Mouse (Mus musculus): ENCODE measurements around the gene Elmo3. TPM values are rescaled to one million over a fixed set of nuclear protein-coding genes. Genes with fewer than 3 reads are reported as not detected.
A peak's percentile ranks its signal among the peaks of the same experiment; 100 is the strongest.

The Elmo3 gene
- polyA plus RNA-seq, 1 experiment from 2014 or later: 3.4 TPM

DNA sequence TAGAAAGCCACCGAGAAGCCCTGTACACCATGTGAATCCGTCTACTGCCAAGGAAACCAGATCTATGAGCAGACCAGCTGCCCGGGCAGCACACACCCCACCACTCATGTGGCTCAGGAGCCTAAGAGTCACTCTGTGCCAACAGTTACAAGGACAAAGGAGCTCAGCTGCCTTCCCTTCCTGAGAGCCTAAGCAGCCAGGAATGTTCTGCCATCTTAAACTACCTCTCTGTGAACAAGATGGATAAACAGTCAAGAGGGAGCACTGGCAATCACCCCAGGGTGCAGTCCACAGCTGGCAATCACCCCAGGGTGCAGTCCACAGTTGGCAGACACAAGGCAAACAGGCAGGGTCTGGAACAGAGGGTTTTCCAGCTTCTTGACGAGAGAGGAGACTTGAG lies 12.5 kb downstream of the Elmo3 start:
- Histone ChIP-seq H3K4me1 (no peaks in the 10 kb centered on the region), H3K27ac (no peak overlapping the region), H3K27me3 (no peaks in the 10 kb centered on the region), H3K9ac (no peak overlapping the region), H3K36me3 (peaks cover 59% of the 10 kb centered on the region), H3K9me3 (no peaks in the 10 kb centered on the region), H3K4me3 (no peak overlapping the region), H3K4me2 (replicated peaks) (no peak overlapping the region)
- no peak for ATAC-seq (ENCODE audit: insufficient number of reproducible peaks, insufficient read depth, low FRiP score, low TSS enrichment)
- WGBS: 95% methylated on average over 4 of the region's 4 CpGs

DNA sequence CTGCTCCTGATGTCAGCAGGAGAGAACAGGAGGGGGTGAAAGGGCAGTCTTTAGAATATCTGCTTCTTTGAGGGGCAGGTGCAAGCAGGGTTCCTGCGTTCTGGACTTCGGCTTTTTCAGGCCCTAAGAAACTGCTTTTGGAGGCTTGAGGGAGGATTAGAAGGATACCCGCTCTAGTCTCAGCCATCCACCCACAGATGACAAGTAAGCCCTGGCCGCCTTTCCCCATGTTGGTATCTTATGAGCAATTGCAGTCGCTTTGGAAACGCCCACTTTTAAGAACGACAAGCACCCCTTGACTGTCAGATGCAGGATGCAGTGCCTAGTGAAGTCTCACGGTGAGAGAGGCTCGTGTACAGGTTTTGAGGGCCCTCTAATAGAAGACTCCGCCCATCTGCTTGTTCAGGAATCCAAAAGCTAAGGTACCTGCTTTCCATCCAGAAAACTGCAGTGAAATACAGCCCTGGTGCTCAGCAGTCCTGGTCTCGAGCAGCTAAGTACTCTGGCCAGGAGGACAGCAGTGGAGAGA lies 13.3 kb downstream of the Elmo3 start:
- H3K27ac ChIP-seq: no peak overlapping the region
- H3K36me3 ChIP-seq: peaks cover 54% of the 10 kb centered on the region
- H3K4me3 ChIP-seq: no peak overlapping the region
- H3K4me2 ChIP-seq (replicated peaks): no peak overlapping the region
- H3K9me3 ChIP-seq: no peaks in the 10 kb centered on the region
- WGBS: 84% methylated on average over 11 of the region's 11 CpGs
- H3K9ac ChIP-seq: no peak overlapping the region
- no peaks in the 10 kb centered on the region for H3K4me1 ChIP-seq
- H3K27me3 ChIP-seq: no peaks in the 10 kb centered on the region
- ATAC-seq (ENCODE audit: insufficient number of reproducible peaks, insufficient read depth, low FRiP score, low TSS enrichment): no peak

DNA sequence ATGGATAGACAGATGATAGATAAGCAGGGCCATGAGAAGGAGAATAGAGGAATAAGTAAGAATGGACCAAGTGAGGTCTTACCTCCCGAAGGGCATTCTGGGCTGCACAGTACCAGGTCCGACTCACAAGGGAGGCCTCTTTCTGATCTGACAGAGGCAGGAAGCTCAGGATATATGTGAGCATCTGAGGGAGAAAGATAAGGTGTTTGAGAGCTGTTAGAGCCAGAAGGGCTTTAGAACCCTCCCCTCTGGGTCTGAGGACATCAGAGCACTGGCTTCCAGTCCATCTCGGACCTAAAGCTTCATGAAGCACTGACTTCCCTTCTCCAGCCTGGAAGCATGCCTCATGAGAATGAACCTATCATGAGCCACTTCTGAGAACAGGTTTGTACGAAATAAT lies 17.8 kb downstream of the Elmo3 start:
- Histone ChIP-seq H3K4me3 (no peak overlapping the region), H3K4me1 (peaks cover 13% of the 10 kb centered on the region), H3K27ac (no peak overlapping the region), H3K4me2 (replicated peaks) (no peak overlapping the region), H3K9me3 (no peaks in the 10 kb centered on the region), H3K36me3 (peaks cover 30% of the 10 kb centered on the region), H3K27me3 (no peaks in the 10 kb centered on the region), H3K9ac (no peak overlapping the region)
- 87% methylated on average over 4 of the region's 4 CpGs for WGBS
- ATAC-seq (ENCODE audit: insufficient number of reproducible peaks, insufficient read depth, low FRiP score, low TSS enrichment): no peak

DNA sequence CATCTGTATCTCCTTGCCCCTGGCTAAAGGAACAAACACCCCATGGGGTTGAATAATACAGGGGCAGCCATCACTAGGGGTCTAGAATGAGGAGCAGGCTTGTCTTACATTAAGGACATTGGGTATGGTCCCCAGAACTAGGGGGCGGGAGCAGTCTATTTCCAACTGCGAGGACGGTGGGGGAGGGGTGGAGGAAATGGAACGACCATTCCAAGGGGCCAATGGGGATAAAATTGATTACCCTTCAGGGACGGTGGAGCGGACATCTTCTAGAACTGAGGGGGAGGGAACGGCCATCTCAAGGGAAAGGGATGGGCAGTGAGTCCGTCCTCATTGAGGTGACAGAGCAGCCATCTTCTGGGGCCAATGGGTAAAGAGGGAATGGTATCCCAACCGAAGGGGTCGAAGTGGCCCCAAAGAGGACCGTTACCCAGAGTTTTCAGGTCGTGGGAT lies 20.3 kb downstream of the Elmo3 start:
- WGBS: 1% methylated on average over 12 of the region's 12 CpGs

DNA sequence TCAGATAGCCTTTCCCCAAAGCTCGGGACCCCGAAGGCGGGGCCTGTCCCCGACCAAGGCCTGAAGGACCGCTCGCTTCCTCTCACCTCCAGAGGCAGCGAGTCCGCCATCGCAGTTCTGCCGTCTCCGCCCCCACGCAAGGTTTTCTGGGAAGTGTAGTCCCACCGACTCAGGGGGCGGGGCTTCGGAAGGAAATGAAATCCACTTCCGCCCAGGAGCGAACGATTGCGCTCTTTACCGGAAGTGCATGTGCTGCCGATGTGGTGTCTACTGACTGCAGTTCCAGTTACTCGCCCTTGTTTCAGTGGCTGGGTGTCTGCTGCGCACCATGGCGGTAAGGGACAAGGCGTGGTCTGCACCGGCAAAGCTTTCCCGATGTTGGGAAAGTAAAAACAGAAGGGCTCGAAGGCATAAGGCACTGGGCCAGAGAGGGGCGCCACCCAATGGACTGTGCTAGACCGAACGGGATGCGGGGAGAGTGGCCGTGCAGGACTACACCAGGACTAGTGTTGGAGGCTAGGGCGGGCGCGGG lies 20.8 kb downstream of the Elmo3 start, which contains the start of the genes Lrrc29 and Tmem208:
Gene Lrrc29 (minus strand): TSS at position 138 of the 532 bp plus-strand sequence.
Gene Tmem208 (plus strand): TSS at position 214 of the 532 bp plus-strand sequence.
- peak; percentile 89 for ATAC-seq (ENCODE audit: insufficient number of reproducible peaks, insufficient read depth, low FRiP score, low TSS enrichment)
- H3K4me2 ChIP-seq (replicated peaks): peak within 1 kb of the TSS; percentile 86
- peak within 1 kb of the TSS; percentile 82 for H3K27ac ChIP-seq
- H3K4me1 ChIP-seq: peaks cover 13% of the 10 kb centered on the region
- peak within 1 kb of the TSS; percentile 80 for H3K4me3 ChIP-seq
- WGBS: under 1% methylated on average over 36 of the region's 36 CpGs
- H3K9ac ChIP-seq: peak within 1 kb of the TSS; percentile 87
- H3K27me3 ChIP-seq: no peaks in the 10 kb centered on the region
- no peaks in the 10 kb centered on the region for H3K9me3 ChIP-seq
- peaks cover 43% of the 10 kb centered on the region for H3K36me3 ChIP-seq

More for the DNA sequence above, 20.3 kb downstream of the Elmo3 start:
- no peaks in the 10 kb centered on the region for H3K9me3 ChIP-seq
- peak; percentile 42 for ATAC-seq (ENCODE audit: insufficient number of reproducible peaks, insufficient read depth, low FRiP score, low TSS enrichment)
- H3K36me3 ChIP-seq: peaks cover 38% of the 10 kb centered on the region
- no peaks in the 10 kb centered on the region for H3K27me3 ChIP-seq
- H3K9ac ChIP-seq: peak overlapping the region; percentile 87
- peaks cover 13% of the 10 kb centered on the region for H3K4me1 ChIP-seq
- peak overlapping the region; percentile 86 for H3K4me2 ChIP-seq (replicated peaks)
- H3K27ac ChIP-seq: peak overlapping the region; percentile 82
- H3K4me3 ChIP-seq: peak overlapping the region; percentile 80

DNA sequence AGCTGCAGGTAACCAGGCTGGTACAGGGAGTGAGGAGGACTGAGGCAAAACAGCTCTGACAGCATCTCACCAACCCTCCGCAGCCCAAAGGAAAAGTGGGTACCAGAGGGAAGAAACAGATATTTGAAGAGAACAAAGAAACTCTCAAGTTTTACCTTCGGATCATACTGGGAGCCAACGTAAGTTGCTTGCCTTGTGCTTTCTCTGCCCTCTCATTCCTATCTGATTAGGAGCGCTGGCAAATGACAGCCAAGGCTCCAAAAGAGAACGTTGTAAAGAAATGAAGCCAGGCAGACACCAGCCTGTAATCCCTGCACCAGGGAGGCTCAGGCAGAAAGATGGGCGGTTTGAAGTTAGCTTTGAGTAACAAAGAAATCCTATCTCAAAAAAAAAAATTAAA lies 21.6 kb downstream of the Elmo3 start:
- peaks cover 51% of the 10 kb centered on the region for H3K36me3 ChIP-seq
- no peaks in the 10 kb centered on the region for H3K27me3 ChIP-seq
- peak overlapping the region; percentile 84 for H3K4me2 ChIP-seq (replicated peaks)
- H3K9ac ChIP-seq: peak overlapping the region; percentile 87
- H3K27ac ChIP-seq: peak overlapping the region; percentile 82; the same call in 1 of the 2 replicates
- peak overlapping the region; percentile 80 for H3K4me3 ChIP-seq
- ATAC-seq (ENCODE audit: insufficient number of reproducible peaks, insufficient read depth, low FRiP score, low TSS enrichment): no peak
- H3K9me3 ChIP-seq: no peaks in the 10 kb centered on the region
- 46% methylated on average over 6 of the region's 6 CpGs for WGBS
- H3K4me1 ChIP-seq: peaks cover 13% of the 10 kb centered on the region

DNA sequence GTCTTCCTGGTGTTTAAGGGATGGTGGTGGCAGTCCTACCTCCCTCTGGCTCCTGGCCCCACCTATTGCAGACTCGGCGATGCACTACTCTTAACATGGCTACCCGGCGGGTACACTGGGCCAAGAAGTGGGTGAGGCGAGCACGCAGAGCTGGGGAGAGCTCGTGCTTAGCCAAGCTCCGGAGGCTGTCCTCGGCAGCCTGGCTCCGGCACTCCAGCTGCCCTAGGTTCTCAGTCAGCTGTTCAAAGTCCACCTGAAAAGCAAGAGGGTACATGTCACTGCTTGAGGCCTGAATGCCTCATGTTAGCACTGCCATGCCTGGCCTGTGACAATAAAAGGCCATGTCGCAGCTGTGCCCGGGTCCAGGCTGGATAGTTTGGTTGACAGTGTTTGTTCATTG lies 24.9 kb downstream of the Elmo3 start:
- H3K9ac ChIP-seq: no peak overlapping the region
- no peaks in the 10 kb centered on the region for H3K9me3 ChIP-seq
- no peak overlapping the region for H3K4me3 ChIP-seq
- ATAC-seq (ENCODE audit: insufficient number of reproducible peaks, insufficient read depth, low FRiP score, low TSS enrichment): no peak
- H3K27me3 ChIP-seq: no peaks in the 10 kb centered on the region
- no peak overlapping the region for H3K27ac ChIP-seq
- H3K4me1 ChIP-seq: peaks cover 8% of the 10 kb centered on the region
- no peak overlapping the region for H3K4me2 ChIP-seq (replicated peaks)
- WGBS: 95% methylated on average over 12 of the region's 12 CpGs
- H3K36me3 ChIP-seq: peaks cover 66% of the 10 kb centered on the region

DNA sequence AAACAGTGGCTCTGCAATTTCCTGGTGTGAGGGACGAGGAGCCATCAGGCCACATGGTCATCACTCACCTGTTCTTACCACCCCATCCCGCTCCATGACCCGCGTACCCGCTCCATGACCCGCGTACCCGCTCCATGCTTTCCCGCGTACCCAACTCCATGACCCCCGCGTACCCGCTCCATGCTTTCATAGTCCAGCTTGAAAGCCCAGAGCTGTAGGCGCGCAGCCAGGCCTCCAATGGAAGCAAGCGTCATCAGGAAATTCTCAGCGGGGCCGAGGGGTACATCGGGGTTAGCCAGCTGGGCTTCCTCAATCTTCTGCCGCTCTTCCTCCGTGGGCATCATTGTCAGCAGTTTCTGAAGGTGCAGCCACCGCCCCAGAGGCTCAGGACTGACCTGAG lies 26.1 kb downstream of the Elmo3 start:
- peaks cover 77% of the 10 kb centered on the region for H3K36me3 ChIP-seq
- no peak overlapping the region for H3K4me3 ChIP-seq
- no peak overlapping the region for H3K9ac ChIP-seq
- H3K9me3 ChIP-seq: no peaks in the 10 kb centered on the region
- H3K4me2 ChIP-seq (replicated peaks): no peak overlapping the region
- 96% methylated on average over 22 of the region's 22 CpGs for WGBS
- no peak for ATAC-seq (ENCODE audit: insufficient number of reproducible peaks, insufficient read depth, low FRiP score, low TSS enrichment)
- peaks cover 5% of the 10 kb centered on the region for H3K4me1 ChIP-seq
- no peak overlapping the region for H3K27ac ChIP-seq
- no peaks in the 10 kb centered on the region for H3K27me3 ChIP-seq

DNA sequence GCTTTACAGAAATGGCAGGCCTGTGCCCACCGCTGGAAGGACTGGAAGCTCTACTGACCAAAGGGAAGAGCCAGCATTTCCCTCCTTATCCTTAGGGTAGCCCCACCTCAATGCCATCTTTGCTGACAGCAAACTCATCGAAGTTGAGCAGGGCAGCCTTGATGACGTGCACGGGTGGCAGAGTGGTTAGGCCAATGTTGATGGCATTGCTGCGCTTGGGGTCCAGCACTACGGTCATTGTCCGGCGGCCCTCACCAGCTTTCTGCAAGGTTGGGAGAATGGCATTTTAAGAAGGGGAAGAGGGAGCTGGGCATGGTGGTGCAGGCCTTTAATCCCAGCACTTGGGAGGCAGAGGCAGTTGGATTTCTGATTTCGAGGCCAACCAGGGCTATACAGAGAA lies 26.5 kb downstream of the Elmo3 start:
- no peak for ATAC-seq (ENCODE audit: insufficient number of reproducible peaks, insufficient read depth, low FRiP score, low TSS enrichment)
- Histone ChIP-seq H3K4me1 (peaks cover 5% of the 10 kb centered on the region), H3K27me3 (no peaks in the 10 kb centered on the region), H3K9me3 (no peaks in the 10 kb centered on the region), H3K4me3 (no peak overlapping the region), H3K27ac (no peak overlapping the region), H3K4me2 (replicated peaks) (no peak overlapping the region), H3K36me3 (peaks cover 82% of the 10 kb centered on the region), H3K9ac (no peak overlapping the region)
- WGBS: 92% methylated on average over 9 of the region's 9 CpGs

DNA sequence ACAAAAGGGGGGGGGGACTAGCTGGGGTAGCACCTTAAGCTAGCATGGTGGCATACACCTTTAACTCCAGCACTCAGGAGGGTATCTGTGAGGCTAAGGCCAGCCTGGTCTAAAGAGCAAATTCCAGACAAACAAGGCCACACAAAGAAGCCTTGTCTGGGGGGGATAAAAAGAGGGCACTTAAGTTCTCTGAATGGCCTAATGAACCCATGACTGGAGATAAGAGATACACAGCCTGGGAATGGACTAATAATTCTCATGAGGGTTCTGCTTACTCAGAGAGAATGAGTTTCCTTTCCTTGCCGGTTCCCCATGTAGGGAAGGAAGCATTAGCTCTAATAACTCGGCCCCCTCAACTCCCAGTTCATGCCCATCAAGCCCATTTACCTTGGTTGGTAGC lies 27.1 kb downstream of the Elmo3 start:
- ATAC-seq (ENCODE audit: insufficient number of reproducible peaks, insufficient read depth, low FRiP score, low TSS enrichment): no peak
- Histone ChIP-seq H3K9ac (no peak overlapping the region), H3K4me3 (no peak overlapping the region), H3K4me1 (peaks cover under 1% of the 10 kb centered on the region; the same call in 1 of the 2 replicates), H3K27me3 (no peaks in the 10 kb centered on the region), H3K36me3 (peaks cover 88% of the 10 kb centered on the region), H3K9me3 (no peaks in the 10 kb centered on the region), H3K27ac (no peak overlapping the region), H3K4me2 (replicated peaks) (no peak overlapping the region)
- 64% methylated on average over 2 of the region's 2 CpGs for WGBS

DNA sequence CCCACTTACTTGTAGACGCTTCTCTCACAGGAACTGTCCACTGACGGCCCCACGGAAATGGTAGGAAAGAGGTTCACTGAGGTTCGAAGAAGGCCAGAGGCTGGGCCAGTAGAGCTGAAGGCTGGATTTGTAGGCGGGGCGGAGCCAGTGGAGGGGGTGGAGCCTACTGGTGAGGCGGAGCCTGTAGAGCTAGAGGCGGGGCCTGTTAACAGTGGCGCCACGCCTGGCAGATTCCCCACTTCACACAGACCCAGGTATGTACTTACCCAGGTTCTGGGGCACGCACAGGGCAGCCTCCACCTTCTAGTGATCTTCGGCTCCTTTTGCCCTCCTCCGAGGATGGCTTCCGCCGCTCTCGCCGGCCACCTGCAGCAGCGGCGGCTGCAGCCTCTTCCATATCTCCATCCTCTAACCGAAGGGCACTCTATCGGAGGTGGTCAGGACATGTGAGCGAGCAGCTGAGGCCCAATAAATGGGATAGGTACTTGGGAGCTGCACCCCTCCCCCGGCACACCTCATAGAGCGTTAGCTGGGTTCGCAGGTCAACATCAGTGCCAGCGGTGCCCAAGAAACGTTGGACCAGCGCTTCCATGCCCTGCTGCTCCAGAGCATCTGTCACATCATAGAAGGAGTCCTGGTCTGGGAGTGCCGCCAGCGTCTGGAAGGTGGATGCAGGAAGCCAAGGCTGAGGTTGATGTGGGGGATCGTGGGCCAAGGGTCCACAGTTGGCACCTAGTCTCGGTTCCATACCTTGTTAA lies 31.2 kb downstream of the Elmo3 start:
- no peaks in the 10 kb centered on the region for H3K27me3 ChIP-seq
- H3K4me2 ChIP-seq (replicated peaks): no peak overlapping the region
- H3K4me1 ChIP-seq: no peaks in the 10 kb centered on the region
- no peak for ATAC-seq (ENCODE audit: insufficient number of reproducible peaks, insufficient read depth, low FRiP score, low TSS enrichment)
- H3K36me3 ChIP-seq: peaks cover 52% of the 10 kb centered on the region
- H3K9ac ChIP-seq: no peak overlapping the region
- H3K27ac ChIP-seq: no peak overlapping the region
- no peak overlapping the region for H3K4me3 ChIP-seq
- no peaks in the 10 kb centered on the region for H3K9me3 ChIP-seq
- 61% methylated on average over 32 of the region's 32 CpGs for WGBS

DNA sequence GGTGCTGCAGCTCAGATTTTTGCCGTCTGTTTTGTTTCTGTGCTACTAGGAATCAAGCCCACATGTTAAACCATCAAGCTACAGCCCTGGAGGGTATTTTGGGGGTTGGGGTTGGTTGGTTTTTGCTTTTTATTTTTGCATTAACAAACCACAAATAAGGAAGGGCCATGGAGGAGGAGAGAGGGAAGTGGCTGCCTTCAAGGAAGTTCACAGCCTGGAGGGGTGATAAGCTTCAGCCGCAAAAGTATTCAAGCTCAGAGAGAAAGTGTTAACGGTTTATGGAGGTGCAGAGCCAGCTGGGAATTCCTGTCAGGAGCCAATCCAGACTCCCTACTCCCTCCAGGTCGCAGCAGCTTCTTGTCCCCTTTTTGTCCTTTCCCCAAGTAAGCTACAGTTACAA lies 33.6 kb downstream of the Elmo3 start:
- WGBS: 46% methylated on average over 4 of the region's 4 CpGs

More for the DNA sequence above, 33.6 kb downstream of the Elmo3 start:
- no peaks in the 10 kb centered on the region for H3K27me3 ChIP-seq
- no peak overlapping the region for H3K4me2 ChIP-seq (replicated peaks)
- H3K36me3 ChIP-seq: peaks cover 33% of the 10 kb centered on the region
- no peaks in the 10 kb centered on the region for H3K4me1 ChIP-seq
- peak overlapping the region; percentile 19 for H3K27ac ChIP-seq
- H3K9ac ChIP-seq: no peak overlapping the region
- H3K4me3 ChIP-seq: no peak overlapping the region
- ATAC-seq (ENCODE audit: insufficient number of reproducible peaks, insufficient read depth, low FRiP score, low TSS enrichment): no peak
- no peaks in the 10 kb centered on the region for H3K9me3 ChIP-seq

All from embryonic facial prominence, embryonic 12.5 days (tissue).